Mouse (Mus musculus): Measurements from ENCODE around the gene Apol6. TPM values are rescaled to one million over a fixed set of nuclear protein-coding genes. Genes with fewer than 3 reads are reported as not detected.

The Apol6 gene
- polyA plus RNA-seq, 1 experiment: 0.51 TPM

DNA sequence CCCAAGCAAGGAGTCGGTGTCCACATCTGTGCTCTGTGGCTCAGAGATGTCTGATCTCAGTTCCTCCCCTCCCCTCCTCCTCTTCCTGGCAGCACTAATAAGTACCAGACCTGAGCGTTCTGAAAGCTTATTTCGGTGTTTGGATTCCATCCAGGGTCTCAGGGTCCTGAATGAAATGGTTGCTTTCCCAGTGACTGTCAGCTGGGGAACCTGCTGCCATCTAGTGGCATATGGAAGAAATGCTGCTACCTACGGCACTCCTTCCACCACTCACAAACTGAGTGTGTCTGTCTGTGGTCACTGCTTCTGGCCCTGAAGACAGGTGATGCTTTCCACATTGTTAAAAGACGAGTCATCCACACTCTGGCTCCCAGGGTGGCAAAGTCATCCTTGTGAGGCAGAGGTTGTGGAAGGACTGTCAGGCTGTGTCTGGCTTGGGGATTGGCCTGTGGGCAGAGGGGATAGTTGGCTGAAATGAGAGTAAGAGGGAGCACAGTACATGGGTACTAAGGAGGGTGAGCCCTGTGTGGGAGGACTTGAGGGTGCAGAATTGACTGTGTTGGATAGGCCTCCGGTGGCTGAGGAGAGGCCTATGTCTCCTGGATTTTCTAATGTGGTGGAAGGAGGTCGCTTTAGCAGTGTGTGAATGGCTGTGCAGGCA, 15.1 kb upstream of the Apol6 start:
- Histone ChIP-seq H3K4me3 (ENCODE audit: extremely low read depth, insufficient read depth, insufficient read length) (no peak overlapping the region), H3K4me1 (ENCODE audit: control insufficient read depth, insufficient read depth, insufficient read length) (no peaks in the 10 kb centered on the region), H3K27ac (ENCODE audit: insufficient read depth, low read length) (no peak overlapping the region), H3K27me3 (ENCODE audit: control insufficient read depth, insufficient read depth, low read length) (no peaks in the 10 kb centered on the region), H3K36me3 (ENCODE audit: control insufficient read depth, insufficient read depth, low read length) (no peaks in the 10 kb centered on the region)
- DNase-seq (ENCODE audit: low read depth in 1 of 2, low spot score in 2 of 2): no peak
- 32% methylated on average over 7 of the region's 7 CpGs for WGBS
- TF ChIP-seq CTCF (IDR thresholded peaks at IDR 0.05; ENCODE audit: extremely low read depth, insufficient read depth, insufficient read length, insufficient replicate concordance) (peak; percentile 37; the same call in 1 of the 2 replicates), POLR2A (IDR thresholded peaks at IDR 0.05; ENCODE audit: low read depth, low read length) (no peak)

DNA sequence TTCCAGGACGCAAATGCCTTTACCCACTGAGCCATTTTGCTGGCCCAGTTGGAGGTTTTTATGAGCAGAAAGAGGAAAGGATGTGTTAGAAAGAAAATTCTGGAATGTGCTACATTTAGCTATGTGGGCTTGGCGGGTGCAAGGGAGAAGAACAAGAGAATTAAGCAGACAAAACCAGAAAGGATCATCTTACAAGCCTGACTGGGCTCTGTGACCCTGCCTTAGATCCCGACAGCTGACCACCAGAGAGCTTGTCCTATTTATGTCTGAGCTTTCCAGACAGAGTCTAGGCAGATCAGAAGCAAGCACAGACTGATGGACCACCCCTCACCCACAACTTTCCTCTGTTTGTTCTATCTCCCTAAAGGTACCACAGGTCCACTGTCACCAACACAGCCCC, 13.3 kb upstream of the Apol6 start:
- no peaks in the 10 kb centered on the region for H3K4me1 ChIP-seq (ENCODE audit: control insufficient read depth, insufficient read depth, insufficient read length)
- H3K36me3 ChIP-seq (ENCODE audit: control insufficient read depth, insufficient read depth, low read length): no peaks in the 10 kb centered on the region
- DNase-seq (ENCODE audit: low read depth in 1 of 2, low spot score in 2 of 2): no peak
- no peaks in the 10 kb centered on the region for H3K27me3 ChIP-seq (ENCODE audit: control insufficient read depth, insufficient read depth, low read length)
- no peak overlapping the region for H3K4me3 ChIP-seq (ENCODE audit: extremely low read depth, insufficient read depth, insufficient read length)
- H3K27ac ChIP-seq (ENCODE audit: insufficient read depth, low read length): no peak overlapping the region
- WGBS: 85% methylated on average over 3 of the region's 3 CpGs
- TF ChIP-seq POLR2A (IDR thresholded peaks at IDR 0.05; ENCODE audit: low read depth, low read length): no peak

DNA sequence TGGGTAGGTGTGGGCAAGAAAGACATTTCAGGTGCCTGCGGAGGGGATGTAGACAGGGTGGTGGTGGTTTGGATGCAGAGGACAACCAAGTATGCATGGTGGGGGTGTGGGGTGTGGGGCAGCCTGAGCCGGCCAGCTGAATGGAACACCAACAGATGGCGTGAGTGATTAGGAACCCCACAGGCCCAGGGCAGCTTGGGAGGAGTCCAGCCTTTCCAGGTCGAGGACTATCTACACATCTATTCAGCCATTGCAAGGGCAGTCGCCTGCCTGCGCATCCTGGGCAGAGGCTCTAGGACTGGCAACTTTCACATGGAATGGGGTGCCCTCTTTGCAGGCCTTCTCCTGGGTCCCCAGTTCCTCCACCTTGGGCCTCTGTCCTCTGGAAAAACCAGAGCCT, 10.0 kb upstream of the Apol6 start:
- H3K36me3 ChIP-seq (ENCODE audit: control insufficient read depth, insufficient read depth, low read length): no peaks in the 10 kb centered on the region
- H3K27me3 ChIP-seq (ENCODE audit: control insufficient read depth, insufficient read depth, low read length): no peaks in the 10 kb centered on the region
- H3K4me1 ChIP-seq (ENCODE audit: control insufficient read depth, insufficient read depth, insufficient read length): no peaks in the 10 kb centered on the region
- no peak for DNase-seq (ENCODE audit: low read depth in 1 of 2, low spot score in 2 of 2)
- H3K27ac ChIP-seq (ENCODE audit: insufficient read depth, low read length): no peak overlapping the region
- H3K4me3 ChIP-seq (ENCODE audit: extremely low read depth, insufficient read depth, insufficient read length): no peak overlapping the region
- no peak for TF ChIP-seq POLR2A (IDR thresholded peaks at IDR 0.05; ENCODE audit: low read depth, low read length)
- no peak for TF ChIP-seq CTCF (IDR thresholded peaks at IDR 0.05; ENCODE audit: extremely low read depth, insufficient read depth, insufficient read length, insufficient replicate concordance)
- 78% methylated on average over 6 of the region's 6 CpGs for WGBS

DNA sequence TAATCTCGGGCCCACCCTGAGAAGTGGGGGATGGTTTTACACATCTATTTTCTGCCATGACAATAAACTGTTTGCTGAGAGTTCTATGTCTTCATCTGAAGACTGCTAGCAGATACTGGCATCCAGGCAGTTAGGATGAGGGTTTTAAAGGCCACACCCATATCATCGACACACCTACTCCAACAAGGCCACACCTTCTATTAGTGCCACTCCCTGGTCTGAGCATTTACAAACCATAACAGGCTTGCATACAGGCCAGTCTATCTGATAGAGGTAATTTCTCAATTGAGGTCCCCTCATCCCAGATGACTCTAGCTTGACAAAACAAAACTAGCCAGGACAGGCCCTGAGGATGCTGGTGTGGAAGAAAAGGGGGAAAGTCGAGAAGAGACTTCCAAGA, 8.9 kb upstream of the Apol6 start:
- Histone ChIP-seq H3K4me1 (ENCODE audit: control insufficient read depth, insufficient read depth, insufficient read length) (no peaks in the 10 kb centered on the region), H3K36me3 (ENCODE audit: control insufficient read depth, insufficient read depth, low read length) (no peaks in the 10 kb centered on the region), H3K4me3 (ENCODE audit: extremely low read depth, insufficient read depth, insufficient read length) (no peak overlapping the region), H3K27me3 (ENCODE audit: control insufficient read depth, insufficient read depth, low read length) (no peaks in the 10 kb centered on the region), H3K27ac (ENCODE audit: insufficient read depth, low read length) (no peak overlapping the region)
- TF ChIP-seq CTCF (IDR thresholded peaks at IDR 0.05; ENCODE audit: extremely low read depth, insufficient read depth, insufficient read length, insufficient replicate concordance): no peak
- TF ChIP-seq POLR2A (IDR thresholded peaks at IDR 0.05; ENCODE audit: low read depth, low read length): no peak
- WGBS: 80% methylated on average over 3 of the region's 3 CpGs
- no peak for DNase-seq (ENCODE audit: low read depth in 1 of 2, low spot score in 2 of 2)

DNA sequence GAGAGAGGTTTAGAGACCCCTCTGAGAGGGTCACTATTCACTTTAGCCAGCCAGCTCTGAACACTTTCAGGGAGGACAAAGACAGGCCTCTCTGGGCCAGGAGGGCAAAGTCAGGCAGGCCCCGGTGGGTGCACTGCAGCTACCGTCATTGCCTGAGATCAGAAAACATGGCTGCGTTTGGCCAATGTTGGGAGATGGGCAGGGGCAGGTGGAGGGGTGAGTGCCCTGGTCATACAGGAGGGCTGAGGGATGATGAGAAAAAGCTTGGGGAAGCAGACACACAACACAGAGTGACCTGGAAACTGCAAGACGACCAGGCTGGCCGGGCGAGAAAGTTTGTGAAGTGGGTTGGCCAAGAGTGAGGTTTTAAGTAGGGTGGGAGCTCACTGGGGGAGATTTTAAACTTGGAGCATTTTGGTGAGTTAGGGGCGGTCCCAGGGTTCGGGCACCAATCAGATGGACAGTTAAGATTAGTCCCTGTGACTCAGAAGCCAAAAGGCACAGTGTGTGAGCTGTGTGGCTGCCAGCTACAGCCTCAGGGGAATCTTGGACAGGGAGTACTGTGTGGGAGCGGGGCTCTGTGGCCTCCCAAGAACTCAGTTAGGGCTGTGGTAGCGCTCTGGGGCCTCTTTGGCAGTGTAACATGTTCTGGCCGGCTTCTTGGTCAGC, 8.1 kb upstream of the Apol6 start:
- H3K27me3 ChIP-seq (ENCODE audit: control insufficient read depth, insufficient read depth, low read length): no peaks in the 10 kb centered on the region
- H3K27ac ChIP-seq (ENCODE audit: insufficient read depth, low read length): peak overlapping the region; percentile 58
- WGBS: 79% methylated on average over 11 of the region's 11 CpGs

DNA sequence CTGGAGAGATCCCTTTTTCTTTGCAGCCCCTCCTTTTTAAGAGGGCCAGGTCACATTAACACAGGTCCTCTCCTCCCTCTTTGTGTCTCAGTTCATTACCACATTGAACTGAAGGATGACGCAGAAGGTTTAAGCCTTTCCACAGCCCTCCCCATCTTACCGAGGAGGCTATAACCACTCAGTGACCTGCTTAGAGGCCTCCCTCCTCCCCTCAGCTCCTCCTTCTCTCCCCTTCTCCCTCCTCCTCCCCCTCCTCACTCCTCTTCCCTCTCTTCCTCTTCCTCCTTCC, 7.6 kb upstream of the Apol6 start:
- H3K4me3 ChIP-seq (ENCODE audit: extremely low read depth, insufficient read depth, insufficient read length): no peak overlapping the region
- no peaks in the 10 kb centered on the region for H3K36me3 ChIP-seq (ENCODE audit: control insufficient read depth, insufficient read depth, low read length)
- peak overlapping the region; percentile 58 for H3K27ac ChIP-seq (ENCODE audit: insufficient read depth, low read length)
- no peaks in the 10 kb centered on the region for H3K4me1 ChIP-seq (ENCODE audit: control insufficient read depth, insufficient read depth, insufficient read length)
- H3K27me3 ChIP-seq (ENCODE audit: control insufficient read depth, insufficient read depth, low read length): no peaks in the 10 kb centered on the region
- WGBS: 63% methylated on average over 2 of the region's 2 CpGs
- no peak for DNase-seq (ENCODE audit: low read depth in 1 of 2, low spot score in 2 of 2)
- no peak for TF ChIP-seq CTCF (IDR thresholded peaks at IDR 0.05; ENCODE audit: extremely low read depth, insufficient read depth, insufficient read length, insufficient replicate concordance)
- no peak for TF ChIP-seq POLR2A (IDR thresholded peaks at IDR 0.05; ENCODE audit: low read depth, low read length)

More for the DNA sequence above, 8.1 kb upstream of the Apol6 start:
- TF ChIP-seq POLR2A (IDR thresholded peaks at IDR 0.05; ENCODE audit: low read depth, low read length) (no peak), CTCF (IDR thresholded peaks at IDR 0.05; ENCODE audit: extremely low read depth, insufficient read depth, insufficient read length, insufficient replicate concordance) (no peak)
- Histone ChIP-seq H3K36me3 (ENCODE audit: control insufficient read depth, insufficient read depth, low read length) (no peaks in the 10 kb centered on the region), H3K4me1 (ENCODE audit: control insufficient read depth, insufficient read depth, insufficient read length) (no peaks in the 10 kb centered on the region), H3K4me3 (ENCODE audit: extremely low read depth, insufficient read depth, insufficient read length) (no peak overlapping the region)
- no peak for DNase-seq (ENCODE audit: low read depth in 1 of 2, low spot score in 2 of 2)

Data from spleen, adult 2 months (tissue).